Mouse (Mus musculus): ENCODE measurements at regions not wholly inside any gene's neighbourhood (a gene's known extent, or its start where the extent isn't known, plus 50 kb on each side); places are given as distances from the start of the nearest gene placed in this dataset.
"Not testable (repeated sequence)": the region's sequence is repeated elsewhere in the genome, so short reads cannot be mapped to it uniquely, and the experiment has no call there.

- DNase-seq (ENCODE audit: low read depth, low spot score), result not testable (repeated sequence)
Observed at GRCm38 (mm10) chr5:10550115-10550514, 303.8 kb upstream of the Gm5152 start.

- DNase-seq (ENCODE audit: low read depth, low spot score), result no peak
Observed at GRCm38 (mm10) chr5:10562321-10562720, 316.0 kb upstream of the Gm5152 start.

- DNase-seq (ENCODE audit: low read depth, low spot score), result no peak
Observed at GRCm38 (mm10) chr5:10592392-10592791, 346.1 kb upstream of the Gm5152 start.

GRCm38 (mm10) chr5:10600774-10601173 lies 346.8 kb upstream of the Gm8871 start:
- DNase-seq (ENCODE audit: low read depth, low spot score), result no peak

- DNase-seq (ENCODE audit: low read depth, low spot score), result peak; percentile 16
Observed at GRCm38 (mm10) chr5:10633176-10633575, 314.4 kb upstream of the Gm8871 start.

GRCm38 (mm10) chr5:10648075-10648474 lies 299.5 kb upstream of the Gm8871 start:
- DNase-seq (ENCODE audit: low read depth, low spot score), result peak; percentile 5

- DNase-seq (ENCODE audit: low read depth, low spot score), result no peak
Observed at GRCm38 (mm10) chr5:10663301-10663700, 284.3 kb upstream of the Gm8871 start.

GRCm38 (mm10) chr5:10674199-10674598 lies 273.4 kb upstream of the Gm8871 start:
- DNase-seq (ENCODE audit: low read depth, low spot score), result no peak

GRCm38 (mm10) chr5:10685519-10685918 lies 262.1 kb upstream of the Gm8871 start:
- DNase-seq (ENCODE audit: low read depth, low spot score), result no peak

- DNase-seq (ENCODE audit: low read depth, low spot score), result no peak
Observed at GRCm38 (mm10) chr5:10727056-10727455, 220.5 kb upstream of the Gm8871 start.

GRCm38 (mm10) chr5:10749546-10749945 lies 198.1 kb upstream of the Gm8871 start:
- no peak for DNase-seq (ENCODE audit: low read depth, low spot score)

- no peak for DNase-seq (ENCODE audit: low read depth, low spot score)
Observed at GRCm38 (mm10) chr5:10767469-10767868, 180.1 kb upstream of the Gm8871 start.

Measured in ZHBTc4 (cell line).